Mouse (Mus musculus): Measurements from ENCODE around the gene Cacna2d1. TPM values are rescaled to one million over a fixed set of nuclear protein-coding genes. Genes with fewer than 3 reads are reported as not detected.

Cacna2d1 gene
- total RNA-seq (2023): not detected

GRCm38 (mm10) chr5:15934376-15935233 is at the start of gene Cacna2d1:
Gene Cacna2d1 (plus strand): TSS chr5:15934691.

Other genes with a start within 250 kb of the Cacna2d1 start
- gene Speer4c, start 220.4 kb upstream of the Cacna2d1 start, total RNA-seq (2023): not detected